Mouse (Mus musculus) gastrocnemius, adult 18-20 months (tissue): ENCODE results near the gene Nme1. TPM values are rescaled to one million over a fixed set of nuclear protein-coding genes. Genes with fewer than 3 reads are reported as not detected.

Experiments used
- DNase-seq: peaks from one replicate; pipeline ENCODE4 v3.0.0; 2021; ENCODE audit warnings: low spot score
- long read RNA-seq, 2 experiments: library from polyadenylated mRNA; stranded (forward); transcript quantifications; one replicate each; pipeline ENCODE4 v2.0.0; 2021
- total RNA-seq, 2 experiments: library from RNA; stranded (reverse); gene quantifications; 2 replicates each; pipeline ENCODE4 v1.2.3; 2021

Nme1 gene
- 10 to 100 TPM in 1 of 2 experiments, 1 to 10 TPM in 1; 10.0 to 11.6 TPM for total RNA-seq
- long read RNA-seq, experiment 1, transcript Nme1-203 (5 exons, 3,181 nt) = major isoform, 29 of 30 reads
- long read RNA-seq, experiment 1, partial matches to known transcripts = 0 of 30 reads
- long read RNA-seq, experiment 1, other reads (novel, unspliced or antisense) = 1 of 30 reads
- long read RNA-seq, experiment 2, transcript Nme1-203 (5 exons, 3,181 nt) = major isoform, 32 of 35 reads
- long read RNA-seq, experiment 2, partial matches to known transcripts = 0 of 35 reads
- long read RNA-seq, experiment 2, other reads (novel, unspliced or antisense) = 1 of 35 reads

DNA sequence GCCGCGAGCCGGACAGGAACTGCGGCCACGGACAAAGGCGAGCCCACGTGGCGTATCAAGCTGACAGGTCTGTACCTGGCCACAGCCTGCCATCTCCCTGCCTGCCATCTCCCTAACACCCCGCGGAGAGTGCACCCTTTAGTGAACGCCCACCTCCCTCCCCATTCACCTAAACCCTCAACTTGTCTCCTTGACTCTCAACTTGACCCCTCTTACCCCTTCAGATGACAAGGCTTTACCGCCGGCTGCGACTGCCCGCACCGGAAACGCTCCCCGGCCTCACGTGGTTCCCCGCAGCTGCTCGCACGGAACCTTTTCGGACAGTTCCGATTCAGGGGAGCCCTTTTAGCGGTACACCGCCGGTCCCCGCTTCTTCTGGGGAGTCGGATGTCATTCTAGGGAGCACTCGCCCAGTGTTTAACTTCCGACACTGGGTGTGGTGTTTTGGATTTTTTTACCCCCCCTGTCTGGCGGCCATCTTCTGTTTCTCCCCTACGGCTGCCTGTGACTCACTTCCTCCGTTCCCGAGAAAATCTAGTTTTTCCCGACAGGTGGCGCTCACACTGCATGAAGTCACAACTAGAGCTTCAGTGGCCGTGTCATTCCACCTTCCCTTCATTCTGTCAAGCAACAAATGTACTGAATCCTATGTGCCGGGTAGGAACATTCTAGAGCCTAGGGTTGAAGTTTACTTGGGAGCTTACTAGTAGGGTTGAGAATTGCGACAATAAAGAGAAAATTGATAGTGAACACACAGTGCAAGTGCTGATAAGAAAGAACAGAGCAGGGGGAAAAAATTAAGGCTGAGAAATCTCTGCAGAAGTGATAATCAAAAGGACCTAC is at the start of gene Nme1, which contains the start of gene Gm20390:
Gene Nme1, minus strand, starts transcription at position 517 of the 843 bp plus-strand sequence.
Gene Gm20390, minus strand, starts transcription at position 289 of the 843 bp plus-strand sequence.
- DNase-seq = peak; percentile 99

- no peak for DNase-seq
These were observed 35.0 kb upstream of the Nme1 start for GRCm38 (mm10) chr11:94003346-94003745.

GRCm38 (mm10) chr11:93999276-93999675 is 31.0 kb upstream of the Nme1 start:
- no peak for DNase-seq

GRCm38 (mm10) chr11:93997141-93997775 is 28.9 kb upstream of the Nme1 start:
- peak; percentile 81 for DNase-seq

GRCm38 (mm10) chr11:93996306-93997140 is 28.2 kb upstream of the Nme1 start:
- DNase-seq = peak; percentile 67

DNA sequence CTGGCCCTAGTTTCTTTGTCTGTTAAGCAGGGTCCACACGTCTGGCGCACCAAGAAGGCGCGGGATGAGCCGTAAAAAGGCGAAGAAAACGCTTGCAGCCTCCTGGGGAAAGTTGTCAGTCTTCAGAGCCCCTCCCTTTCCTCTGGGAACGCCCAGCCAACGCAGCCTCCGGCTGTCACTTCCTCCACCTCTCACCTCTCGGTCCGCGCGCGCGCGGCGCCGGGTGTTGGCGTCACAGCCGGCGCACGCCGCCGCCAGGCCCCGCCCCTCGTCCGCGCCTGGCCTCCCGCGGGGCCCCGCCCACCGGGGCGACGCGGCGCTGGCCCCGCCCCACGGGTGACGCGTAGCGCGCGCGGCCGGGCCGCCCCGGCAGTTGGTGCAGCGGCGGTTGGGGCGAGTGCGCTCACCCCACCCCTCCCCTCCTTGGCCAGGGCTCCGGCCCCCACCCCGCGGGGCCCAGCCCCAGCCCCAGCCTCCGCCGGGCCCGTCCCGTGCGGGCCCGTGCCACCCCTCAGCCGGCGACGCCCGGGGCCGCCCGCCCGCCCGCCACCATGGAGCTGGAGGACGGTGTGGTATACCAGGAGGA is 27.5 kb upstream of the Nme1 start, which contains the start of gene Spag9:
Gene Spag9, plus strand, starts transcription at position 372 of the 586 bp plus-strand sequence.
- peak; percentile 93 for DNase-seq

DNA sequence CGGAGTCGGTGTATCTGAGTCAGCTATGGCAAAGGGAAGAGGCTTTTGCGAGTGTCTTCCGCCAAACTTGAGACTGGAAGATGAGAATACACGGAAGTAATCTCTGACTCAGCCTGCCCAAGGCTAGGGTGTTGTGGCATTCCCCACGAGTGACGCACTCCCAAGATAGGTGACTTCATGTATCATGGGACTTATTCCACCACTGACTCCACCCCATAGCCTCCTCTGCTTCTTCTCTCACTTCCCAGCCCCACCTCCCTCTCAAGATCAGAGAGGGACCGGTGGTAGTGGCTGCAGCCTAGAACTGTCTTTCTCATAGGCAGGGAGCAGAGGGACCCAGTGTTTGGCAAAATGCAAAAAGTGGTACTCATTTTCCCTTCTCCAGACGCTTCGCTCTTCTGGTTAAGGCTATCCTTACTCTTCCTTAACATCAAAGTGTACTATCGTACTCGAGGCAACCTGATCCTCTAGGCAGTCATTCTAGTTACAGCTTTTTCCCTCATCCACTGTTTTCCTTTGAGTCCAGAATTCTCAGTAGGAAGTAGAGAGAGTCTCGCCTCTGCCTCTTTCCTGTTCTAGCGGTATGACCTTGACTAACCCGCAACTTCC is 26.9 kb upstream of the Nme1 start:
- peak; percentile 94 for DNase-seq

GRCm38 (mm10) chr11:93994531-93994930 is 26.2 kb upstream of the Nme1 start:
- no peak for DNase-seq

GRCm38 (mm10) chr11:93988328-93989062 is 20.2 kb upstream of the Nme1 start:
- DNase-seq = no peak

DNA sequence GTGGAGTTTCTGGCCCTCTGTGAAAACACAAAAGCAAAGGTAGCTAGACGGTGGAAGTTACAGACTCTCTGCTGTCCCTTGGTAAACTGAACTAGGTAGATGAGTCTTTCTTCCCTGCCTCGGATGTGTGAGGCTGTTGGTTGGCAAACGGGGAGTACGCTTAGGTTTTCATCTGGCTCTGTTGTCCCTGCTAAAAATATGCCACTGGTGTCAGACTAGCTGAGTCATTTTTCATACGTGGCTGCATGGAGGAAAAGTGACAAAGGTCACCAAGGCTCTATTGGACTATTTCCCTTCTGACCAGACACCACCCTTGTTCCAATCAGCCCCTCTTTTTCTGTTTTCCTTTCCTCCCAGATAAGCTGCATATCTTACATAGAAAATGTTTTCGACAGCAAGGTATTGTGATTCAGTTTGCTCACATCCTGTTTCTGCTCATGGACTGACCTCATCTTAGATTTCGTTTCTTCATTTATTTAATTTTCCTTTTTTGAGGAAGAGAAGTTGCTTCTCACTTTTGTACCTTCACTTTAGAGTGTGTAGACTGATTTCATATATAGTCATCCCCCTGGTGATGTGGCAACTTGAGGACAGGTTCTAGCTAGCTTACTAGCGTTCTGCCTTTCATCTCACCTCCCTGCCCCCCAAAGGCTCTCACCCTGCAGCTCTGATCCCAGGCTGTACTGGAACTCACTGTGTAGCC is 19.5 kb upstream of the Nme1 start:
- DNase-seq = peak; percentile 83

DNA sequence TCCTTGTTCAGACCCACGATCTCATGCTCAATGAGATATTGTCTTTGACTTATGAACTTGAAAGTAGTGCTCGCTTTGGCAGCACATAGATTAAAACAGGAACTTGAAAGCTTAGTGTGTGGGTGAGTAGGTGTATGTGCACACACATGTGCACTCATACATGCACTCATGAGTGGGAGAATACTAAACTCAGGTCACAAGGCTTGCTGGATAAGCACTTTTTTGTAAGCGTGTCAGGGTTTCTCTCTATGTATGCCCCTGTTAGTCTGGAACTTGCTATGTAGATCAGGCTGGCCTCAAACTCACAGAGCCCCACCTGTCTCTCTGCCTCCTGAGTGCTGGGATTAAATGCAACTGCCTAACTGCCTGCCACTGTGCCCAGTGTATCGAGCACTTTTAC is 18.7 kb upstream of the Nme1 start:
- DNase-seq = no peak

DNA sequence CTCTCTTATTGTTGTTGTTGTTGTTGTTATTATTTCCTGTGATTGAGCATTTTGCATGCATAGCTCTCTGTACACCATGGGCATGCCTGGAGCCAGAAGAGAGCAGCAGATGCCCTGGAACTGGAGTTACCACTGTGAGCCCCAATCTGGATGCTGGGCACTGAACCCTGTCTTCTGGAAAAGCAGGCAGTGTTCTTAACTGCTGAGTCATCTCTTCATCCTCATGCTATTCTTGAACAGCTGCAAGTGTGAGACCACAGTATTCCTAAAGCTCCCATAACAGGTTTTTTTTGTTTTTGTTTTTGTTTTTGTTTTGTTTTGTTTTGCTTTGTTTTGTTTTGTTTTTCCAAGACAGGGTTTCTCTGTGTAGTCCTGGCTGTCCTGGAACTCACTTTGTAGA is 18.0 kb upstream of the Nme1 start:
- DNase-seq = no peak

- no peak for DNase-seq
These were observed 16.9 kb upstream of the Nme1 start for GRCm38 (mm10) chr11:93985265-93985664.

DNA sequence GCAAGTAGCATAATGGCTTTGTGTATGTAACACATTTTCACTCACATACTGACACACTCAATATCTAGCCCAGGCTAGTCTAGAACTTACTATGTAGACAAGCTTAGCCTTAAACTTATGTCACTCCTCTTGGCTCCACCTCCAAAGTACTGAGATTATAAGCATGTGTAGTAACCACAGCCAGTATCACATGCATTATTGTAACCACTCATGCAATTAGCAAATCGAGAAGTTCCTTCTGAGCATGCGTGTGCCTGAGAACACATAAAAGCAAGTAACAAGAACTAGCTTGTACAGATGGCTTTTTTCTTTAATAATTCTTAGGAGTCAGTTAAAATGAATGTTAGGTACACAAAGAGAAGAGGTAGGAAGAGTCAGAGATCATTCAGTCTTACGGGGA is 16.3 kb upstream of the Nme1 start:
- DNase-seq = no peak

- DNase-seq = no peak
These were observed 11.3 kb upstream of the Nme1 start for GRCm38 (mm10) chr11:93979502-93980049.

DNA sequence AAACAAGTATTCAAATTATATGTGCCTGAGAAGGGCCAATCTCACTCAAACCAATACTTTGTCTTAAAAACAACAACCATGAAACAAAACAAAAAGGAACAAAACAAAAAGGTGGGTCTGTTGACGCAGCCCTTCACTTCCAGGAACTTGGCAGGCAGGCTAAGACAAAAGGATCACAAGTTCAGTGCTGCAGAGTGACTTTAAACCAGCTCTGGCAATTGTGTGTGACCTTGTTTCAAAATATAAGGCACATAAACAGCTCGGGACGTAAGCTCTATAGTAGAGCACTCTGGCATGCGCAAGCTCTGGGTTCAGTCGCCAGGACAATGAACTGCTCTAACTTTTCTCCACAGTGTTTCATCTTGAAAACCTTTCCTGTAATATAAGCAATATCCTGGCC is 4.6 kb upstream of the Nme1 start:
- DNase-seq = no peak

DNA sequence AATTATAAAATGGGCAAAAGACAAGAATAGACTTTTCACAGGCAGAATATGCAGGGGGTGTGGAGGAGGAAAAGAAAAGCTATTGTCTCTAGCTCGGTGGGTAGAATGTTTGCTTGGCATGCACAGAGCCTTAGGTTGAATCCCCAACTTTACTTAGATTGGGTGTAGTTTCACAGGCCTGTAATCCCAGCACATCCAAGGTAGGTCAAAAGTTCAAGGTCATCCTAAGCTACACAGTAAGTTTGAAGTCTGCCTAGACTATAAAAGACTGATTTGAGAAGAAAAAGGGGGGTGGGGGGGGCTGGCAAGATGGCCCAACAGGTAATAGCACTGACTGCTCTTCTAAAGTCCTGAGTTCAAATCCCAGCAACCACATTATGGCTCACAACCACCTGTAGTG is 1.5 kb upstream of the Nme1 start:
- DNase-seq = no peak

DNA sequence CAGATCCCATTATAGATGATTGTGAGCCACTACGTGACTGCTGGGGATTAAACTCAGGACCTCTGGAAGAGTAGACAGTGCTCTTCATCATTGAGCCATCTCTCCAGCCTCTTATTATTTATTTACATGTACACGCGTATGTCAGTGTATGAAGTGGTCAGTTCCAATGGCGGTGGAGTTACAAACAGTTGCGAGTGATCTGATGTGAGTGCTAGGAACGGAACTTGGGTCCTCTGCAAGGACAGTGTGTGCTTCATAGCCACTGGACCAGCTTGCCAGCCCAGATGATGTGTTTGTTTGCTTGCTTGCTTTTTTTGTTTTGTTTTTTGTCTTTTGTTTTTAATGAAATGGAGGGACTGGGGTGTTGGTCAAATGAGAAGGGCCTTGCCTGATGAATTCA is 850 bp upstream of the Nme1 start:
- no peak for DNase-seq

DNA sequence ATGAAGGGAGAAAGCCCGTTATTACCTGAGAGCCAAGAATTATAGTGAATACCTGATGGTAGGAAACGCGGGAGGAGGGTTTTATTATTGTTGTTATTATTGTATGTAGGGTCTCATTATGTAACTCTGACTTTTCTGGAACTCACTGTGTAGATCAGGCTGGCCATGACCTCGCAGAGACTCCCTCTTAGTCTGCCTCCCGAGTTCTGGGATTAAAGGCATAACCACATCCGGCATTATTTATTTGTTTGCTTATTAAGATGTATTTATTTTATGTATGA is 467 bp upstream of the Nme1 start:
- no peak for DNase-seq
